Mouse (Mus musculus): ENCODE measurements at regions not wholly inside any gene's neighbourhood (a gene's known extent, or its start where the extent isn't known, plus 50 kb on each side); places are given as distances from the start of the nearest gene placed in this dataset.

- TF ChIP-seq CTCF (IDR thresholded peaks at IDR 0.05; ENCODE audit: low read depth) (no peak), EP300 (IDR thresholded peaks at IDR 0.05; ENCODE audit: low read depth) (no peak)
Measured at GRCm38 (mm10) chr16:65683703-65684320, 121.3 kb upstream of the Chmp2b start.
